Mouse (Mus musculus): ENCODE measurements at regions not wholly inside any gene's neighbourhood (a gene's known extent, or its start where the extent isn't known, plus 50 kb on each side); places are given as distances from the start of the nearest gene placed in this dataset.

DNA sequence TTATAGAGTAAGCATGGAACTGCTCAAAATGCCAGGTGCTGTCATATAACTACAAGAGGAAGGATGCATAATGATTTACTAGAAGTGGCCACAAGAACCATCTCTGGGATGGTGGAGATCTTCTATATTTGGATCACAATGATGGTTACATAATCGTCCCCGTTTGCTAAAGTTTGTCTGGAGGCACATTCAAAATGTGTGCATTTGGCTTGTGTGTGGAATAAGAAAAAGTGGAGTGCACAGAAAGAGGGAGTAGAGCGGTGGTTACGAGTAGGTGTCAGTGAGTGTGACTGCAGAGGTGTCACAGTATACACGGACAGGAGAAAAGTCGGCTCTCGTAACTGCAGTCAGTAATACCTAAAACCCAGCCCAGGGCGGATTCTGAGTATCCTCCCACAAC, 238.3 kb upstream of the Cnr1 start:
- no peak for DNase-seq (ENCODE audit: inconsistent age in 2 of 2, low spot score in 1 of 2)

- no peak for DNase-seq (ENCODE audit: inconsistent age in 2 of 2, low spot score in 1 of 2)
Observed at GRCm38 (mm10) chr4:33687434-33687833, 237.0 kb upstream of the Cnr1 start.

DNA sequence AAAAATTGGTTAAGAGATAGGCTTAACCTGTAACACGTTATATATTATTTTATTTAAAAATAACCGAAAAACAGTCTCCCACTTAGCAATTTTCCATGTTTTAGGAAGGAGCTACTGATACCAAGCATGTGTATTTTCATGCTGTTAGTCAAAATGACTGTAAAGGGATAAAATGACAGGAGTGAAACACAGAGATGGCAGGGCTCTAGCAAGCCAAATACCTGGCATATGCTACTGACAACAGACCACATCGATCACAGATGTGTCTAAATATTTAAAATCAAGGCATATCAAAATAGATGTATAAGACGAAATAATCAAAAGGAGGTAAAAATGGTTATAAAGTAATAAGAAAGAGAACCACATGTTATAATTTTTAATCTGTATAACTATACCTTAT, 231.0 kb upstream of the Cnr1 start:
- no peak for DNase-seq (ENCODE audit: inconsistent age in 2 of 2, low spot score in 1 of 2)

DNA sequence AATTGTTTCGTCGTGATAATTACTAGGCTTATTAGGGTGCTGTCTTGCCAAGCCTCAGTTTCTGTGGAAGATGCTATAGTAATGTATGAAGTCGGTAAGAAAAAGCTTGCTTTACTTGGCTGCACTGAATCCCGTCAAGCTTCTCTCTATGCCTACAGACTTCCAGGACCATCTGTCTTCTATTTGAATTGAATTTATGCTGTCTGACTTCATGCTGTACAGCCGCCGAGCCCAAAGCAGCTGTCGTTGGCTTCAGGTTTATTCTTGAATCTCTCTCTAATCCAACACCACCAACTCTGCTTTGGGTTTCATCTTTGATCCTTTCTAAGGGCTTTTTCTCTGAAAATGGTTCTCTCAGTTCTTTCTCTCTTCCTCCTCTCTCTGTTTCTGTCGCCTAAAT, 227.4 kb upstream of the Cnr1 start:
- no peak for DNase-seq (ENCODE audit: inconsistent age in 2 of 2, low spot score in 1 of 2)

DNA sequence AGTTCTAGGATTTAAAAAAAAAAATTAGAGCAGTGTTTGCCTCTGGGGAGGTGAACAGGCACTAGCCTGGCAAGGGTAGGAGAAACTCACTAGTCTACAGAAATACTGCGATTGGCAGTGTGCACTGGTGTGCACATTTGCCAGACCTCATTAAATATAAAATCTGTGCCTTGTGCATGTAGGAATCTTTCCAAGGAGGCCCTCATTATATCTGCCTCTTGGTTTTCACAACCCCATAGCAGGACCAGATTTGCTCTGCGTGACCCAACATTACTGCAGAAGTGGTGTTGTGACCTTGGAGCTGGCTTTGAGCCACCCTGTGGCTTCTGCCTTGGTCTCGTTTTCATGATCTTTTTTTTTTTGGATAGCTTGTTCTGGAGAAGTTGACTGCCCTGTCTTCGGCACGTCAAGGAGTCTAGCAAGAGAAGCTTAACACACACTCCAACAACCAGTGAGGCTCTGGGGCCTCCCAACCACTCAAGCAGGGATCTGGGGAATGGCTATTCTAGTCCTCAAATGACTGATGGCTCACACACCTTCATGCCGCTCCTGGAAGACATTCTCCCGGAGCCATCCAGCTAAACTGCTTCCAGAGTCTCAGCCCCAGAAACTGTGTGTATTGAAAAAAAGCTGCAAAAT, 222.2 kb upstream of the Cnr1 start:
- no peak for DNase-seq (ENCODE audit: inconsistent age in 2 of 2, low spot score in 1 of 2)

DNA sequence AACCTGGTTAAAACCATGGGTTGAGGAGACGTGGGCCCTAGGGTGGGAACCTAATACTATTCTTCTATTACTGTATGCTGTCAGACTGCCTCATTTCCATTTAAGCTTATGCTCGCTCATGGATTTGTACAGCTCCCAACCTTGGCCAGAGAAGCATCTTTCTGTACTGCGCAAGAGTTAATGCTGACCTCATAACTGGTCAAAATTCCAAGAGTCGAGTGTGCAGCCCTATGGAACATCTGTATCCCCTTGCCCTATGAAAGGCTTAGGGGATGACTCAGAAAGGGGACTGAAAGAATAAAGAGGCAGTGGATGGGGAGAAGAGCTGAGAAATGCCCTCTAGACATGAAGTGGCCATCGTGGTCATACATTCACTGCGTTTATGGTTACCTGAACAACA, 218.7 kb upstream of the Cnr1 start:
- no peak for DNase-seq (ENCODE audit: inconsistent age in 2 of 2, low spot score in 1 of 2)

- peak in 1 of 2 experiments; percentile 47 for DNase-seq (ENCODE audit: inconsistent age in 2 of 2, low spot score in 1 of 2)
Observed at GRCm38 (mm10) chr4:33706785-33707184, 217.6 kb upstream of the Cnr1 start.

DNA sequence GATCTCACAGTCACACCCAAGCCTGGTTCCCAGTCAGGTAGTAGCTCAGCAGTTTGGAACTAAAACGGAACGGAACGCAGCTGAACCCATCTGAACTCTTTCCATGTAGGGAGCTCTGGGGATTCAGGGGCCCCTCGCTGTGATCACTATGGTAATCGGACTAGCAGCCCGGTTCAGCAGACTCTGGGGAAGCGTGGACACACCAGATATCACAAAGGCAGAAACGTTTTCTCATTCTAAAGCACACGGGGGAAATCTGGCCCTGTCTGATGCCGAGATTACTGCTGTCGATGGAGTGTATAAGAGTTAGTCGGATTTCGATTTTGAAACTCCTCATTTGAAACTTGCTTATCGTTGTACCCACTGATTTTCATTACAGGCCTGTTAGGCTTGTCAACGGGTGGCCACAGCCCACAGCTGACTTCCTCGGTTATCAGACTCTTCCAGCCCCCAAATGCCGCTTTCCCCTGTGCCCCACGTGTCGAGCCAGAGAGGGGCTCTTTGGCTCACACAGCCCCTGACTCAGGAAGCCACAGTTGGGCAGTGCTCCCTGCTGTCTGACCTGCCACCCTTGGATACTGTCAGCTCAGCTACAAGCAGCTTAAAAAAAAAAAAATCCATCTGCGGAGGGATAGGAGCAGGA, 207.8 kb upstream of the Cnr1 start:
- DNase-seq (ENCODE audit: inconsistent age in 2 of 2, low spot score in 1 of 2), result no peak

DNA sequence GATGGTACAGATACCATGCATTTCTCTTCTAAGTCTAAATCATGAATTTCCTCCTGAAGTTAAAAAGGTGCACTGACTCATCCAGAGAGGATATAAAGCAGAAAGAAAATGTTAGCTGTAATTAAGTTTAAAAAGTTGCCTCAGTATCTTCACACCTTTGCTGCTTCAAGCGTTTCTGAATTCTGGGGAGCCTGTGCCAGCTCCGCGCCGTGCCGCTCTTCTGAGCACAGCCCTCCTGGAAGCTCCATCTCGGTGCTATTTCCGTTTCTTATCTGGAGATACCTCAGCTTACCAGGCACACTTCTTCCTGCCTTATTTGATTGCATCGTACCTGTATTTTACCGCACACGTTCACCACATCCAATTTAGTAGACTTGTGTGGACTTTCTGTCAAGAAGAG, 203.4 kb upstream of the Cnr1 start:
- DNase-seq (ENCODE audit: inconsistent age in 2 of 2, low spot score in 1 of 2), result no peak

- no peak for DNase-seq (ENCODE audit: inconsistent age in 2 of 2, low spot score in 1 of 2)
Observed at GRCm38 (mm10) chr4:33721971-33722370, 202.4 kb upstream of the Cnr1 start.

GRCm38 (mm10) chr4:33731837-33732236, 192.6 kb upstream of the Cnr1 start:
- DNase-seq (ENCODE audit: inconsistent age in 2 of 2, low spot score in 1 of 2), result no peak

GRCm38 (mm10) chr4:33734923-33735322, 189.5 kb upstream of the Cnr1 start:
- DNase-seq (ENCODE audit: inconsistent age in 2 of 2, low spot score in 1 of 2), result peak; percentile 77 to 87

DNA sequence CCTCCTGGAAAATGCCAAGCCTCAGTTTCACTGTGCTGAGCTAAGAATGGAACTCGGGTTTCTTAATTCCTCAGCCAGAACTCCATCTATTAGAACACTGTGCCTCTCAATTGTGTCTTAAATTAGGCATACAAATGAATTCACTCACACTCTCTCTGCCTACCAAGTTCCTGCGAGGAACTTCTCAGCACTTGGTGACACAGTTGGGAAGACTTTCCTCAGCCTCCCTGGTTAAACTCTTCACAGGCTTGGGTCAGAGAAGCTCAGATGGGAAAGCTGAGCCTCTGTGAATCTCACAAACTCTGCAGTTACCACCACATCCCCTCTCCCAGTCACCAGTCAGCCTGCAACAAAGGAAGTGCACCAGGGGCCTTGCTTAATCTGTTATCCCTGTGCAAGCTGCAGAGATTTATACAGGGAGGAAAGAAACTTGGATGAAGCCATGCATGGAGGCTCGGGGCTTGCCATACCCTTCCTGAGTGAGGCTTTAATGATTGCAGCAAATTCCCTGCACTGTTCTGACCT, 188.9 kb upstream of the Cnr1 start:
- DNase-seq (ENCODE audit: inconsistent age in 2 of 2, low spot score in 1 of 2), result peak in 1 of 2 experiments; percentile 61

- DNase-seq (ENCODE audit: inconsistent age in 2 of 2, low spot score in 1 of 2), result peak; percentile 79 to 91
Observed at GRCm38 (mm10) chr4:33736061-33736701, 188.2 kb upstream of the Cnr1 start.

DNA sequence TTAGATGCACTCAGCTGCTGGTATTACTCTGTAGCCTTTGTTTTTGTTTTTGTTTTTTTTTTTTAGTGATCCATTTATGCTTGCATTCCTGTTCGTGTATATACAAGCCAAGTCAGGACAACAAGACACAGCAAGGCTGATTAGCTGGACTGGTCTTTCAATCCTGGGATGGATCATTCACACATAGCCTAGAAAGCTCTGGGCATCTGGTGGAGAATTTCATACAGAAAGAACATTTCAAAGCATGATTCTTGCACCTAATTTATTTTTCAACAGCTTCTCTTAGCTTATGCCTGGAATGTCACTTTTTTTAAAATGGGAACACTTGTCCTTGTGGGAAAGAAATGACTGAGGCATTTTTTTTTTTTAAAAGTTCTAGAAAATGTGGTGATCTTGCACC, 187.1 kb upstream of the Cnr1 start:
- DNase-seq (ENCODE audit: inconsistent age in 2 of 2, low spot score in 1 of 2), result no peak

DNA sequence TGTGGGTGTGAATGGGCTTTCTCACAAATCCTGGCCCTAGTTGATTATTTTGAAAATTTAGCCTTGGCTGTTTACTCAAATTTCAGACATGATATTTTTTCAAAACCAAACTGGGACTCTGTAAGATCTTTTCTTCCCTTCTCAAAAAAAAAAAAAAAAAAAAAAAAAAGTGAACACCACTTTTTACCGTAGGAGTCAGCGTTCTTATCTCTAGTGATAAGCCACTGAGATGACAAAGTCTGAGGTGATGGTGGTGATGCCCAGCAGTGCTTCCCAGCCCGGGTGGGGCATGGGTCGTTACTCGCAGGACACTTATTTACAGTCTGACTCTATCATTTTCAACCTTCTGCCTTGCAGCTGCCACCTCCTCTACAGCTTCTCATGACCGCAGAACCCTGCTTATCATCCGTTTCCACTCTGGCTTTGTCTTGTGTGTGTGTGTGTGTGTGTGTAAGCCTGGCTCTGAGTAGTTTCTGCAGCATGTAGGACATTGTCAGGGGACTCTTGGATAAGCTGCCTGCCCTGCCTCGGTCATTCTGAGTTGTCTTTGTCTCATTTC, 186.5 kb upstream of the Cnr1 start:
- no peak for DNase-seq (ENCODE audit: inconsistent age in 2 of 2, low spot score in 1 of 2)

DNA sequence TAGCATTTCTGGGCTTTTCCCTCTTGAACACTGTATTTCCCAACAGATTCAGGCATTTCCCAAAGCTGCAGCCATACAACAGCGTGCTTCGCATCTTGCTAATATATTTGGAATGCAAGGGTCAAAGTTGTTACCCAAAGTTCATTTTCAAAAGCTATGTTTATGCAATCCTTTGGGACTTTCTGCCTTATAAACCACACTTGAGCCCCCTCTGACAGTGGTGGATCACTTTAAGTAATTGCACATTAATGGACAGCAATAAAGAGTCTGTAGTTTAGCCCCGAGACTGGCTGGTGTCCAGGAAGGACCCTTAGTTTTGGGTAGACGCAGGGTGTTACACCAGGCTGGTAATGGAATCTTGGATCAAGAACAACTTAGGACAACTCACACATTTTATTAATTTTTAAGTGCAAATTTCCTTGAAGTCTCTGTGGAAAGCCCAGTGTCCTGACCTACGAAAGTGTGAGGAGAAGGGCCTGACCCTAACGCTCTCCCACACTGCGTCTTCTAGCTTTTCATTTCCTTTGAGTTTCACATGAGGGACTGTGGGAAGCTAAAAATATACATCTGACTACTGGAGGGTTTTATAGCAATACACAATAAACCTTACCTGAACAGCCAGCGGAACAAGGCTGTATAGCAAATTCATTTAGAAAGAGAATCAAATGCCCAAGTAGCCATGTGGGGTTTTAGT, 185.0 kb upstream of the Cnr1 start:
- DNase-seq (ENCODE audit: inconsistent age in 2 of 2, low spot score in 1 of 2), result no peak

DNA sequence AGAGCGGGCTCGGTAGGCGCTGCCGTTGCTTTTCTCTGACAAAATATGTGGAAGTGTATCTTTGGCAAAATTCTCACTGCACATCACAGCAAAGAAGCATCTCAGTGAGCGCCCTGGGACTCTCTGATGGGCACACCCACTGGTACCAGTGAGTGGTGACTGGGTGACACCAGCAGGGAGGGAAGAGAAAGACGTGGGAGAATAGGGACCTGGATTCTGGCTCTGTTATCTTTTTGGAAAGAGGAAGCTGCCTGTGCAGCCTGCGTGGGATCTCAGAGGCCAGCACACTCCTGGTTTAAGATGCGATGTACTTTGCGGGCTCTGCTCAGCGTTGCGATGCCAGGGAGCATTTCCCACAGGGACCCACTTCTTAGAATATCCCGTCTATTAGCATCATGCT, 183.4 kb upstream of the Cnr1 start:
- no peak for DNase-seq (ENCODE audit: inconsistent age in 2 of 2, low spot score in 1 of 2)

GRCm38 (mm10) chr4:33745180-33745579, 179.2 kb upstream of the Cnr1 start:
- no peak for DNase-seq (ENCODE audit: inconsistent age in 2 of 2, low spot score in 1 of 2)

DNA sequence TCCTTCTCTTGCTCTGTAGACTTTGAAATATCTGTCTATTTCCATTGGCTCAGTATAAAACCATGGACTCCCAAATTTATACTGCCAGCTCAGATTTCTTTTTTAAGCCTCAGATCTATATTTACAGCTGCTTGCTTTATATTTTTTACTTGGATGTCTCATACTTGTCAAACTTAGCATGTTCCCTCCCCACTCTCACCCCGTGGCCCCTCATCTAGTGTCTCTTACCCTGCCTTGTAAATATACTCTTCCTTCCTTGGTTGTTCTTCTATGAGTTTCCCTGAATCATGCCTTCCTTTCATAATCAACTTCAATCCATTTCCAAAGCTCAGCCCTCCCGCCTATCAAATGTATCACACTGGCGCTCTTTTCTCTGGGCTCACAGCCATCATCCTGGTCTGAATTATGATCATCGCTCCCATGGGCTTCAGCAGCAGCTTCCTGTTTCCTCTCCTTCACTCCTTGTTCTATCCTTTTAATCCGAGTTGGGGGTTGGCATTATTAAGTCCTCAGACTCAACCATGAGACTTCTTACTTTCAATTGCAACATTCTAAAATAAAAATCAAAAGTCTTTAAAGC, 177.0 kb upstream of the Cnr1 start:
- DNase-seq (ENCODE audit: inconsistent age in 2 of 2, low spot score in 1 of 2), result no peak

- no peak for DNase-seq (ENCODE audit: inconsistent age in 2 of 2, low spot score in 1 of 2)
Observed at GRCm38 (mm10) chr4:33767721-33768120, 156.7 kb upstream of the Cnr1 start.
